Mouse (Mus musculus) adrenal gland, adult 18-20 months (tissue): ENCODE data around the gene Ifi47. TPM values are rescaled to one million over a fixed set of nuclear protein-coding genes. Genes with fewer than 3 reads are reported as not detected.

Experiments
- DNase-seq, 2 experiments: peaks; one replicate each; pipeline ENCODE4 v3.0.0; 2021 to 2022; ENCODE audit warnings: low spot score in 2 of 2
- total RNA-seq, 2 experiments: library from RNA; stranded (reverse); gene quantifications; 1 replicate in 1 of 2; 2 replicates in 1 of 2; pipeline ENCODE4 v1.2.3; 2021

Ifi47 gene
- total RNA-seq, 2 experiments from 2014 or later, result 7.3 to 9.4 TPM

DNA sequence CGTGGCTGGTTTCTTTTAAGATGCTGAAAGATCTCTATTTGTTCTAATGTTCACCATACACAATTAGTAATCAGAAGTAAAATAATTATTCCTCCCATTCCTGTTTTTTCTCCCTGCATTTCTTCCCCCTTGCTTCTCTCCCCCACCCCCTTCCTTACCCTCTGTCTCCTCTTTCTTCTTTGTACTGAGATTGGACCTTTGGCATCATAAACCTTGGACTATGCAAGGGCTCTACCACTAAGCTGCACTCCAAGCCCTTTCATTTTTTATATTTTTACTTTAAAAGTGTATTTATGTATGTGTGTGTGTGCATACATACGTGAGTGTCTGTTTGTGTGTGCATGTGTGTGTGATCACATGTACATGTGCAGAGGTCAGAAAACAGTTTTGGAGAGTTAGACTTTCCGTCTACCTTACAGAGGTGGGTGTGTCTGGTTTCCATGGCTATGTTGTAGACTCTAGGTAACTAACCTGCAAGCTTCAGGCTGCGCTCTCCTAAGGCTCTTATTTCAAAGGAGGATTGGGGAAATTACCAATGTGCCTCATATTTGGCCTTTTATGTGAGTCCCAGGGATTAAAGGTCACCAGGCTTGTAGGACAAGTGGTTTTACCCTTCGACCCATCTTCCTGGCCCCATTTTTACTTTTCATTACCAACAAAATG lies 12.7 kb downstream of the Ifi47 start:
- DNase-seq, result no peak

DNA sequence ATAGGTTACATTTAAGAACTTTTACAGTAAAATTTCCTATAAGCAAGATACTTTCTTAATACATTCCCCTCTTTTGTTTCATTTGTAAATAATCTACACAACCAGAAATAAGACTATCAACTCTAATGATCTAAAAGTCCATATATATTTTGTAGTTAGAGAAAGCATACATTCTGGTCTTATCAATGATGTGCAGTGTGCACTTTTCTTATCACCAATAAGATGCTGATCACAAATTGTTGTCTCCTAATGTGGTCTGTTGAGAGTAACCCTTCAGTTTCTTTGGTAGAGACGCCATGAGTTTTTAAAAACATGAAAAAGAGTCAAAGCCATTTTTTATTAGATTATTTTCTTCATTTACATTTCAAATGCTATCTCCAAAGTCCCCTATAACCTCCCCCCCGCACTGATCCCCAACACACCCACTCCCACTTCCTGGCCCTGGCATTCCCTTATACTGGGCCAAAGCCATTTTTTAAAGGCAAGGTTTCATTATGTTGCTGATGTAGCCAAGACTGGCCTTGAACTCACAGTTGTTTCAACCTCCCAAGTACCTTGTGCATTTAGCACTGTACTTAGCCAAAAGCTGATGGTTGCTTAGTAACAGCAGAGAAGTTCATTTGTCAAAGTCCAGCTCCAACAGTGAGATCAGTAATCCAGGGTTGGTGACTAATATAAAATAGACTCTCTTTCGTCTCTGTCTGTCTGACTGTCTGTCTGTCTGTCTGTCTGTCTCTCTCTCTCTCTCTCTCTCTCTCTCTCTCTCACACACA lies 13.5 kb downstream of the Ifi47 start:
- no peak for DNase-seq

- no peak for DNase-seq
Observed at GRCm38 (mm10) chr11:49090551-49090950, 14.2 kb downstream of the Ifi47 start.

DNA sequence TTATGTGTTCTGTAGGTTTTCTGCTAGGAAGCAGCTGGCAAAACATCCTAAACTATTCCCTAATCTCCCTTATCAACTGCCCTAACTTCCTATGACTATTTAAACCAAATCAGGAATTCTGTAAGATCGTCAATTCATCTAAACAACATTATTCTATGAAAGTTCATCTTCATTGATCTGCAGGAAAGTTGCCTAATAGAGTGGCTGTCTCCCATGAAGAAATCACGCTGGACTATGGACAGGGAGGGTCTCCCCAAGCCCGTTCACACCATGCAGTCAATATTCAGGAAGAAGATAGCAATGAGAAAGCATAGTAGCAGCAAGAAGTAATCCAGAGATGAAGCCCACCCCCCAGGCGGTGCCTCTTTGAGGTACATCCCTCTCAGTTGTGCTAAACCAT lies 14.8 kb downstream of the Ifi47 start:
- no peak for DNase-seq

DNA sequence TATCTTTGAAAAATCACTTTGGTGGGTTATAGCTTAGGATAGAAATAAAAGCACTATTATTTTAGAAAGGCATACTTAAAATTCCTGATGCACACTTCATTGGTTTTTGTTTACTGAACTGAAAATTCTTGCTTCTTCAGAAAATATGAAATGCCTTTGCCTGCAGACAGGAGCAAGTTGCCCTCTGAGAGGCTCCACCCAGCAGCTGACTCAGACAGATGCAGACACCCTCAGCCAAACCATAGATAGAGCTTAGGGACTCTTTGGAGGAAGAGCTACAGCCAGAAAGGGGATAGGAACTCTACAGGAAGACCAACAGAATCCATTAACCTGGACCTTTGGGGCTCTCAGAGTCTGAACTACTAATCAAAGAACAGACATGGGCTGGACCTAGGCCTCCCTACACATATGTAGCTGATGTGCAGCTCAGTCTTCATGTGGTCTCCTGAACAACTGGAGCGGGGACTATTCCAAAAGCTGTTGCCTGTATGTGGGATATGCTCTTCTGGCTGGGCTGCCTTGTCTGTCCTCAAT lies 15.7 kb downstream of the Ifi47 start:
- DNase-seq, result no peak

- DNase-seq, result no peak
Observed at GRCm38 (mm10) chr11:49092786-49093185, 16.4 kb downstream of the Ifi47 start.

GRCm38 (mm10) chr11:49093861-49094660 lies 17.7 kb downstream of the Ifi47 start:
- DNase-seq, result no peak

- no peak for DNase-seq
Observed at GRCm38 (mm10) chr11:49095367-49095766, 19.0 kb downstream of the Ifi47 start.

- no peak for DNase-seq
Observed at GRCm38 (mm10) chr11:49100409-49100808, 24.0 kb downstream of the Ifi47 start.

DNA sequence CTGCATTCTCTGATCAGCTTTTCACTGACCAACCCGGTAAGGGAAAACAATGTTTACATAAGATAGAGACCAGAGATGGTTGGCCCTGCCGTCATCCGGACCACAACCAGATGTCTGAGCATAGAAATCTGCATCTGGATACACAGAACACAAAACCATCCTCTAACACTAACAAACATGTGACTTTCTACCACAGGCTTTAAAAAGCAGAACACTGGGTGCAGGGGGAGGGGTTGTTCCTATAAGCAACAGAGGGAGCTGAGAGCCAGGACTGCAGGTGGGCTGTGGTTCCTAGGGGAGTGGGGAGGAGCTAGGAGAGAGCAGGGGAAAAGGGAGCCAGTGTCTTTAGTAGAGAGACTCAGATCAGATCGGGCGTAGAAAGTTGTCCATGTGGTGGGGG lies 25.1 kb downstream of the Ifi47 start:
- DNase-seq, result no peak

GRCm38 (mm10) chr11:49103047-49103693 lies 26.8 kb downstream of the Ifi47 start:
- DNase-seq, result peak; percentile 87 to 92

DNA sequence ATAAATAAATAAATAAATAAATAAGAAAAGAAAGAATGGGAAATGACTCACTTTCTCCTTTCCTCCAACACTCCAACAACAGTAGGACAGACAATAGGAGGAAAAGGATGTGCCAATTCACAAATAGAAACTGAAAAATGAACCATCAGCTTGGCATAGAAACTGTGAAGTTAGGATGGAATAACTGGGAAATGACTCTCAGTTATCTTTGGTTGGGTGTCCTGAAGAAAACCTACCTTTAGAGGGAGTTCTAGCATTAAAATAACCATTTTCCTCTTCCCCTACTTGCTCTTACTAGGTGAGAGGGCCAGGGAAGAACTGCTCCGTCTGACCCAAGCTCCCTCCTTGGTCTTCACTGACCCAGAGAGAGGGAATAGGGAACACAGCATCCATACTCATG lies 29.4 kb downstream of the Ifi47 start:
- no peak for DNase-seq

DNA sequence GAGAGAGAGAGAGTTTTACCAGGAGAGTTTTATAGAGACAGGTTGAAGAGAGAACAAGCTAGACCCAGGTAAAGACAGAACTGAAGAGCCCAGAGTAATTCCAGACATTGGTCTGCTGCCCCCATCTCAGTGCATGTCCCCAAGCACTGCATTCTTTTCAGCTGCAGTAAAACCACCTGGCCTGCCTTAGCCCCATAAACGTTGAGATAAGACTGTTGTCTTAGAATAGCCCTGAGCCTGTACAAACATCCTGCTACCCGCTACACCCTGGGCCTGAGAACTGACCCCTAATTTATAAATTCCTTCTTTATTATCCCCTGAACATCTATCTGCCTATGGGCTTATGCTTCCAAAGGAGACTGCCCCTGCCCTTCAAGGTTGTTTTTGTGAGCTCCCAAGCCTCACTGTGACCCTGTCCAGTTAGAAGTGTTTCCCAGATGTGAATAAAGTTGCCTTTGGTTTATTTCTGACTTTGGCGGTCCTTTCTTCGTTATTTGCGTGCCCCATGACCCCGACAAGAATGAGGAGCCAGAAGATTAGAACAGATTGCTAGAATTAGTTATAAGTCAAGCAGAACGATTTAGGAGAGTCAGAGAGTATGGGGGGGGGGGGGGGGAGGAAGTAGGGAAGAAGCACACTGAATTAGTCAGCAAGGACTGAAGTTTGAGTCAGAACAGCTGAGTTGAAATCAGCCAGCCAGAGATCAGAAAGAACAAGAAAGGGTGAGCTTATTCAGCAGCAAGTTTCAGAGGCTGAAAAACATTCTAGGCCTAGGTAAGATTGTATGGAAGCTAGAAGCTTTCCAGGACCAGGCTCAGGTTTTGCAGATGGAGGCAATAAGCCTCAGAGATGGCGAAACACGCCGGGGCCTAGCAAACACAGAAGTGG lies 31.5 kb downstream of the Ifi47 start:
- DNase-seq, result no peak

DNA sequence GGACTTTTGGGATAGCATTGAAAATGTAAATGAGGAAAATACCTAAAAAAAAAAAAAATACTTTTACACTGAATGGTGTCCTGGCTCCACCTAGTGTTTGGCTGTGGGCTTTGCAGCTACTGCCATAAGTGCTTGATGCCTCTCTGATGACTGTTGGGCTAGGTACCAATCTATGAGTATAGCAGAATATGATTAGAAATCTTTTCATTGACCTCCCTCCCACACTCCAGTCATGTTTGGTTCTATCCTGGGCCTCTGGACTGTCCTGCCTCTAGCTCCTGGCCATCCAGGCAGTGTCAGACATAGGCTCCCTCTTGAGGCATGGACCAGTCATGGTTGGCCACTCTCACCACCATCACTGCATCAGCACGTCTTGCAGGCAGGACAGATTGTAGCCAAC lies 32.4 kb downstream of the Ifi47 start:
- DNase-seq, result no peak

DNA sequence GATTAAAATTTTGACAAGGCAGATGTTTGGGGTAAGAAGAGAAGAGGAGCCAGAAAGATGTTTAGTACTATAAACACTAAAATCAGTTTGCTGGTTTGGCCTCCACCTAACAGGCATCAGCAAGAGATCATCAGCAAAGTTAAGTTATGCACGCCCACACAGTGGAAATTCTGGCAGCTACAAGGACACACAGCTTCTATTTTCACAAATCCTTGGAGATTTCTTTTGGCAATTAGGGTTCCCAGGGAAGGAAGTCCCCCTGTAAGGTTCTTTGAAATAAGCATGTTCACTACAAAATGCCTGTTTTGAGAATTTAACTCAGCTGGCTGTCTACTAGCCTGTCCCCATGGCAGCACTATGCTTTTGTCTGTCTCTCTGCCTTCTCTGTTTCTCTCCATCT lies 34.6 kb downstream of the Ifi47 start:
- no peak for DNase-seq

GRCm38 (mm10) chr11:49112624-49113219 lies 36.3 kb downstream of the Ifi47 start:
- no peak for DNase-seq

GRCm38 (mm10) chr11:49114158-49114557 lies 37.8 kb downstream of the Ifi47 start:
- no peak for DNase-seq

- no peak for DNase-seq
Observed at GRCm38 (mm10) chr11:49114774-49115173, 38.4 kb downstream of the Ifi47 start, which contains the start of gene Olfr1396. Gene Olfr1396 (minus strand): TSS chr11:49114874.

DNA sequence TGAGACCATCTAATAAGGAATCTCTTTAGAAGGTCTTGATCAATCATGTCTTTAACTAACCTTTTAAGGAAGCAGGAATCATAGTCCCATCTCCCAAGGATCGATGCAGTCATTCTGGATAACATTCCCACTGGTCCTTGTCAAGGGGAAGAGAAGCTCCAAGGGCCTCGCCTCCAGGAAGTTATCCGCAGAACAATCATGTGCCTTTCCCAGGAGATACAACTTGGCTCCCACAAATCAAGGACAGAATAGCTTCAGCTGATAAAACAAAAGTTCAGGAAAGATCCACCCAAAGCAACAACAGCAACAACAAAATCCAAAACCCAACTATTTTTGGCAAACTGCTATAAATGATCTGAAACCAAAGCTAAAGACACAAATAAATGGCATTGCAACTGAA lies 43.2 kb downstream of the Ifi47 start:
- DNase-seq, result no peak

GRCm38 (mm10) chr11:49124169-49124568 lies 47.8 kb downstream of the Ifi47 start:
- no peak for DNase-seq
